Mouse (Mus musculus) kidney, adult 2 months (tissue): ENCODE results near the gene Slc12a6. TPM values are rescaled to one million over a fixed set of nuclear protein-coding genes. Genes with fewer than 3 reads are reported as not detected.
A peak's percentile ranks its signal among the peaks of the same experiment; 100 is the strongest.

ENCODE experiments used
- DNase-seq: peaks from one replicate; pipeline ENCODE4 v3.0.0; 2021
- H3K27ac ChIP-seq: fragments of 200-500 bp; 2 replicates; pipeline ENCODE4 v1.5.1; 2012; ENCODE audit warnings: low read depth, low read length, control low read depth, inconsistent platforms; ENCODE audit not compliant: insufficient read depth
- H3K27me3 ChIP-seq: fragments of 200-500 bp; replicated peaks from 2 replicates; pipeline ENCODE4 v1.6.1; 2012; ENCODE audit warnings: mild to moderate bottlenecking, moderate library complexity, low read length, inconsistent platforms; ENCODE audit not compliant: control insufficient read depth, insufficient read depth
- H3K36me3 ChIP-seq: fragments of 200-500 bp; 2 replicates; pipeline ENCODE4 v1.6.1; 2012; ENCODE audit warnings: mild to moderate bottlenecking, moderate library complexity, low read length, inconsistent platforms; ENCODE audit not compliant: control insufficient read depth, insufficient read depth
- H3K4me1 ChIP-seq: fragments of 200-500 bp; 2 replicates; pipeline ENCODE4 v1.6.1; 2011; ENCODE audit warnings: low read length; ENCODE audit not compliant: control insufficient read depth, insufficient read depth
- H3K4me3 ChIP-seq: fragments of 200-500 bp; 2 replicates; pipeline ENCODE4 v1.5.1; 2011; ENCODE audit warnings: mild to moderate bottlenecking, low read depth, low read length, control low read depth; ENCODE audit not compliant: insufficient read depth
- CTCF ChIP-seq: fragments of 200-500 bp; conservative IDR thresholded peaks from 2 replicates; pipeline ENCODE4 v1.5.1; 2011; ENCODE audit warnings: low read depth, mild to moderate bottlenecking, control low read depth, low read length, moderate library complexity, mixed read lengths; ENCODE audit not compliant: insufficient read depth, insufficient read length
- POLR2A ChIP-seq: fragments of 200-500 bp; IDR thresholded peaks from one replicate; pipeline ENCODE4 v1.6.1; 2011; ENCODE audit warnings: low read depth, low read length, control low read depth
- WGBS: fragments of 180-500 bp; shearing (Covaris S2); methylation state at CpG from one replicate; pipeline ENCODE4 v1.1.7; 2018; 5-methylcytosine and 5-hydroxymethylcytosine counted together
- polyA plus RNA-seq: library from polyadenylated mRNA; depleted of rRNA; stranded (reverse); fragments of >200 nt; gene quantifications from 2 replicates; pipeline ENCODE4 v1.2.3, GENCODE M21; 2012

Gene Slc12a6
- polyA plus RNA-seq, 1 experiment = 29.6 TPM

DNA sequence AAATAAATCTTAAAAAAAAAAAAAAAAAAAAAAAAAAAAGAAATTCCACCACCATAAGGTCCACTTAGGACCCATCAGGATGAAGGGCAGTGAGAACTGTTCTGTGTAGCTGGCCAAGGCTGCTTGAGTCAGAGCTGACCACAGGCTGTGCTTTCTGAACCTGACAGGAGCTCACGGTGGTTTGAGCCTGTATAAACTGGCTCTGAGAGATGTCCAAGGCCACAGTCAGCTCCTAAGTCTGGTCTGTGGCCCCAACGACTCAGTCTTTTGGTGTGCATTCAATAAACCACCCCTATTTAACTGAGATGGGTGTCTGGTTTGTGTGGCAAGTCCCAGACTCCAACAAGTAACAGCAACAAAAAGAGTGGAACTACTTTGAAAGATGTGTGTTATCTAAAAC lies 29.0 kb upstream of the Slc12a6 start:
- TF ChIP-seq CTCF (no peak), POLR2A (no peak)
- no peaks in the 10 kb centered on the region for H3K4me1 ChIP-seq
- H3K27me3 ChIP-seq = no peaks in the 10 kb centered on the region
- 62% methylated on average over 2 of the region's 2 CpGs for WGBS
- no peaks in the 10 kb centered on the region for H3K36me3 ChIP-seq
- H3K27ac ChIP-seq = no peak overlapping the region
- no peak for DNase-seq
- no peak overlapping the region for H3K4me3 ChIP-seq

DNA sequence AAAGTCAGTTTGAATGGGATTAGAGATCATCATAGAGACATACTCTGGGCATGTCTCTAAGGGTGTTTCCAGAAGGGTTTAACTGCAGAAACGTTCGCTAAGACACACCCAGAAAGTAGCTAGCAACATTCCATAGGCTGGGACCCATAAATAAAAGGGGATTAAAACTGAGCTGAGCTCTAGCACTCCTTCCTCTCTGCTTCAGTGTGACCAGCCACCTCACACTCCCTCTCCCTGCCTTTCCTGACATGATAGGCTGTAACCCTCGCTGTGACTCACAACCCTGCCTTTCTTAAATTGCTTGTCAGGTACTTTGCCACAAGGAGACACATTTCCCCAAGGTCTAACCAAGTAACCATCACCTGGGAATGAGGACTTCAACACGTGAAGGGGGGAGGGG lies 27.6 kb upstream of the Slc12a6 start:
- TF ChIP-seq CTCF (no peak), POLR2A (no peak)
- WGBS = 20% methylated on average over 4 of the region's 4 CpGs
- no peak for DNase-seq

DNA sequence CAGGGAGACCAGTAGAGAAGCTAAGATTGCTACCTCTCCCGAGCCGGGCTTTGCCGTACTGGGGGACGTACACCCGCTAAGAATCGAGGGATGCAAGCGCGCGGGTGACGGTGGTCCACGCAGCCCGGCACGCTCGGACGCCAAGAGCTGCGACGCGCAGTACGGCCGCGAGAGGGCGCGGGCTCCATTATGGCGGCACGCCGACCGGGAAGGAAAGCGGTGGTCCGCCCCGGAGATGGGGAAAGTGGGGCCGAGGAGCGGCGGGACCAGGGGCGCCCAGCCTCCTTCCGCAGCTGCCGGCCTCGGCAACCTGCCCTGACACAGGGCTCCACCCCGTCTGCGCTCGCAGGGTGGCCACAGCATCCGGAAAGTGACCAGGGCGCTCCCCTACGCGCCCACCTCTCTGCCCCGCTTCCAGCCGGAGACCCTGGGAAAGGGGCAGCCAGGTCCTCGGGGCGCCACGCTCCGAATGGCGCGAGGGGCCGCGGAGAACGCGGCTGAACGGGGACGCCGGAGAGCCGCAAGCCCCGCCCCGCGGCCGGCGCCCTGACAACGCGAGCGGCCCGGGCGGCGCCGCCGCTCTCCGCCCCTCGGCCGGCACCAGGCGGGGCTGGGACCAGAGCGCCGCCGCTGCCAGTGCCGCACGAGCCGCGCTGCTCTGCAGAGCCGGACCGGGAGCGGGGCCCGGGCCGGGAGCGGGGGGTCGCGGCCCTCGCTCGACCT lies 26.3 kb upstream of the Slc12a6 start, which contains the start of gene Lpcat4:
Gene Lpcat4 (plus strand): TSS at position 257 of the 723 bp plus-strand sequence.
- WGBS = under 1% methylated on average over 94 of the region's 94 CpGs
- Histone ChIP-seq H3K4me1 (no peaks in the 10 kb centered on the region), H3K36me3 (no peaks in the 10 kb centered on the region), H3K27ac (peak within 1 kb of the TSS; percentile 81), H3K4me3 (peak within 1 kb of the TSS; percentile 81), H3K27me3 (no peaks in the 10 kb centered on the region)
- TF ChIP-seq CTCF (peak; percentile 73), POLR2A (no peak)
- peak; percentile 86 for DNase-seq

More for the DNA sequence above, 27.6 kb upstream of the Slc12a6 start:
- H3K4me3 ChIP-seq = no peak overlapping the region
- no peak overlapping the region for H3K27ac ChIP-seq
- no peaks in the 10 kb centered on the region for H3K27me3 ChIP-seq
- H3K36me3 ChIP-seq = no peaks in the 10 kb centered on the region
- no peaks in the 10 kb centered on the region for H3K4me1 ChIP-seq

DNA sequence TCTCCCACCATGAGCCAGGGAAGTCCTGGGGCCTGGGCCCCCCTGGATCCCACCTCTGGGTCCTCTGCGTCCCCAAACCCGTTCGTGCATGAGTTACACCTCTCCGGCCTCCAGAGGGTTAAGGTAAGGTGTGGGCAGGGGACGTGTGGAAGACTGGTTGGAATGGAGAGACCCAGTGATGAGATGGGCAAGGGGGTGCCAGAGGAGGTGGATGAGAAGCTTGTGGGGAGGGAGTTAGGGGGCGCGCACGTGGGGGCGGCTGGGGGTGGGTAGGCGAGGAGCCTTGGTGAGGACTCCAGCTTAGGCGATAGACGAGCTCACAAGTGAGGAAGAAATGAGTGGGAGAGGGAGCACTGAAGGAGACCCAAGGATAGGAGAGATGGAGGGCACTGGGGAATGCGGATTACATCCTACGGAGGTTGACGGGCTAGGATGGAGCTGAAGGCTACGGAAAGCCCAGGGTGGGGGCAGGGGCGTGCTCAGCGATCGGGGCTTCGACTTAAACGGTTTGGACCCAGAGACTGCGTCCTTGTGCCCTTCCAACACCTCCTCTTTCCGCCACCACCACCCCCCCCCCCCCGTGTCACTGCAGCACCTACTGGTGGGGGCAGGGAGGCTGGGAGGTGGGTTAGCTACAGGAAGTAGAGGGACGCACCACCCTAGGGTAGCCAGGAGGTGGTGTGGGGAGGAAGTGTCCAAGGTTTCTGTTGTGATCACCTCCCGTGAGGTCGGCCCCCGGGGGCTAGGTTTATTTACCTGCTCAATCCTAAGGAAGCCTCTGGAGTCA lies 25.5 kb upstream of the Slc12a6 start:
- no peak overlapping the region for H3K27ac ChIP-seq
- peak; percentile 16 for DNase-seq

DNA sequence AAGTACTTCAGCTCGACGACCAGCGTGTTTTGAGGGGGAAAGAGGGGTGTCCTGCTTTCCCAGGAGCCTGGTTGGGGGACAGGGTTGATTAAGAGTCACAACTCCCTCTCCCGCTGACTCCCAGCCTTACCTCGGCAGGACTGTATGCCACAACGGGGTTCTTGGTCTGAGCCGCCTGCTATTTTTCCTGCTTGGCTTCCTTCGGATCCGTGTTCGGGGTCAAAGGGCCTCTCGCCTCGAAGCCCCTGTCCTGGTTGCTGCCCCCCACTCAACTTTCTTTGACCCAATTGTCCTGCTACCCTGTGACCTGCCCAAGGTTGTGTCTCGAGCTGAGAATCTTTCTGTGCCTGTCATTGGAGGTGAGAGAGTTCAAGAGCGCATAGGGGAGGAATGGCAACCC lies 23.8 kb upstream of the Slc12a6 start:
- Histone ChIP-seq H3K4me1 (no peaks in the 10 kb centered on the region), H3K27ac (no peak overlapping the region), H3K4me3 (no peak overlapping the region), H3K36me3 (no peaks in the 10 kb centered on the region), H3K27me3 (no peaks in the 10 kb centered on the region)
- WGBS = 69% methylated on average over 14 of the region's 14 CpGs
- TF ChIP-seq CTCF (no peak), POLR2A (no peak)
- DNase-seq = no peak

More for the DNA sequence above, 25.5 kb upstream of the Slc12a6 start:
- H3K4me3 ChIP-seq = peak overlapping the region; percentile 81
- no peak for TF ChIP-seq CTCF
- TF ChIP-seq POLR2A = no peak
- H3K4me1 ChIP-seq = no peaks in the 10 kb centered on the region
- 2% methylated on average over 27 of the region's 28 CpGs for WGBS
- H3K27me3 ChIP-seq = no peaks in the 10 kb centered on the region
- no peaks in the 10 kb centered on the region for H3K36me3 ChIP-seq

DNA sequence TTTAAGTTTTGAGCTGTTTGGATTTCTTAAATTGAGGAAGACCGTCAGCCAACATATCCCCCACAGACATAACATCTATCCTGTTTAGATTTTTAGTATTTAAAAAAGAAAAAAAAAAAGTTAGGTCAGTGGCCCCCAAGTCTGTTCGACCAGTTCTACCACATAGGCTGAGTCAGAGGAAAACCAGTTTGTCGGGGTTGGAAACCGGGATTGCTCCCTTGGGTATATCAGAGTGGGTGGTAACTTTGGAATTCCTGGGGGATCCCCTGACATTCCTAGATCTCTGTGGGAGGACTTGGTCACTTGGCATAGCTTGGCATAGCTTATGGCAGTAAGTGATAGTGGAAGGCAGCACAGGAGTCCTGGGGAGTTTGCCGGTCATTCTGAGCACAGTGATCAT lies 20.3 kb upstream of the Slc12a6 start:
- 69% methylated on average over 5 of the region's 5 CpGs for WGBS
- no peak for DNase-seq
- TF ChIP-seq POLR2A (no peak), CTCF (no peak)
- no peak overlapping the region for H3K27ac ChIP-seq
- no peaks in the 10 kb centered on the region for H3K36me3 ChIP-seq
- no peak overlapping the region for H3K4me3 ChIP-seq
- H3K27me3 ChIP-seq = no peaks in the 10 kb centered on the region
- H3K4me1 ChIP-seq = no peaks in the 10 kb centered on the region

DNA sequence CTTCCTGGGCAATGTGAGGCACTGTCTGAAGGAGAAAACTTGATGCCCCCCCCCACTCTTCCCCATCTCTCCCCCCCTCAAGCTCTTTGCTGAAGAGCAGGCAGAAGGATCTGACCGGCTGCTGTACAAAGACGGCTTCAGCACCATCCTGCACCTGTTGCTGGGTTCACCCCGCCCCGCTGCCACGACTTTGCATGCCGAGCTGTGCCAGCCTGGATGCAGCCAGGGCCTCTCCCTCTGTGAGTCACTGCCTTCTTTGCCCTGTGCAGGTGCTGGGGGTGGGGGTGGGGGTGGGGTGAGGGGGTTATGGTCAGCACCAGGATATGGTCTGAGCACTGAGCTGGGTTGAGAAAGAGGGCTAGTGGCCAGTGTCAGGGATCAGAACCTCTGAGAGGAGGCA lies 19.4 kb upstream of the Slc12a6 start:
- Histone ChIP-seq H3K36me3 (no peaks in the 10 kb centered on the region), H3K4me1 (no peaks in the 10 kb centered on the region), H3K27ac (no peak overlapping the region), H3K4me3 (no peak overlapping the region), H3K27me3 (no peaks in the 10 kb centered on the region)
- TF ChIP-seq CTCF (no peak), POLR2A (no peak)
- 76% methylated on average over 6 of the region's 6 CpGs for WGBS
- no peak for DNase-seq
